Mouse (Mus musculus) right cerebral cortex, adult 18-20 months (tissue): ENCODE results near the gene Pax8.

ENCODE experiments used
- DNase-seq: peaks from one replicate; pipeline ENCODE4 v3.0.0; 2022; ENCODE audit warnings: mixed read lengths

The Pax8 gene

DNA sequence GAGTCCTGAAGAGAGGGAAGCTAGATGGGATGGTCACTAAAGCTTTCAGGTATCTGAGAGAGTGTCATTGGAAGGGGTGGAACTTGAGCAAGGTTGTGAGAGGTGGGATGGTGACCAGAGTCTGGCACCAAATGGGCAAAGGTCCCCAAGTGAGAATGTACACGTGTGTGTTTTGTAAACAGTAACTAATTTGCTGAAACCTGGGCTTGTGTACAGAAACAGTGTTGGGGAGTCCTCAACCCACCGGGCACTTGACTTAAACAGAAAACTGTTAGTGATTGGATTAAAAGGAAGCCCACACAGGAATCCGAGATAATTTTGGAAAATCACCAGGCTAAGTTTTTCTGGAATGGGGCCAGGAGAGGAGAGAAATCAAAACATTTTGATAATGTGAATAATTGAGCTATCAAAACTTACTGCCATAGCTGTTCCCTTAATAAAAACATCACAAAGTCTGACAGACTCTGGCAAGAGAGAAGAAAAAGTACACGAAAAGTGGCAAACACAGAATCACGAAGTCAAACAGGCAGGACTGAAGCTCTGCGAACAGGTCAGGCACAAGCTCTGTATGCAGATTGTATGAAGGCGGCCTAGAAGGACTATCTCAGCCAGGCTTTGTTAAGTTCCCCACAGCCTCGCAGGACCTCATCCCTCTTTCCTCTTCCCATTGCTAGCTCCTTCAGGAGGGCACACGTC, 15.1 kb downstream of the Pax8 start:
- no peak for DNase-seq

GRCm38 (mm10) chr2:24456841-24457240, 18.6 kb downstream of the Pax8 start:
- no peak for DNase-seq

DNA sequence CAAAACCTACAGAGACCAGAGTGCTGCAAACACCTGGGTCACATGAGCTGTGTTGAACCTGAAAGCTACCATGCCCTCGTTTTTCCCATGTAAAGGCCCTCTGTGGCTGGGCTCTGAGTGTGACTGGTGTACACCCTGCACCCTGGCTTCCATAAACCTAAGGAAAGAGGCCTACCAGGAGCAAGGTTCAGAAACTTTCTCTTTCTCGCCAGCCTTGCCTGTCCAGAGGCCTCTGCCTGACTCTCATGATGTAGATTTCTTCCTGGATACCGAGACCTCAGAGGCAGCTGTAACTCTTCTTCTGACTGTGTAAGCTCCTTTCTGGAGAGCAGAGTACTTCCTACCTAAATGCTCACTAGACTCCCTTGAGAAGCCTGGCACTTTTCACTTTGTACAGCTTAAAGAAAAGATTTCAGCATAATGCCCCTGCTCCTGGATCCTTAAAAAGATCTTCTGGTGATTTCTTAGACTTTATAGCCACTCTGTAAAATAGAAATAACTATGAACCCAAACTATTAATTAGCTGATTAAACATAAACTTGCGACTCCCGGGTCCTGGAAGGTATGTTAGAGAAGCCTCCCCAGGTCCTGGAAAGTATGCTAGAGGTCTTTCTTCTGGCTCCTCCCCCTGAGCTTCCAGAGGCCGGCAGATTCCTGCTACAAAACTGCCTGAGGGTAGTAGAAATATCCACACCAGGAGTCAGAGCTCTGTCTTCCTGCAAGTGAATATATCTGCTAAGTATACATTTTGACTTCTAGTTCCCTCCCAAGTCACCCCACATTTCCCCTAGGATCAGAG, 20.1 kb downstream of the Pax8 start:
- no peak for DNase-seq

GRCm38 (mm10) chr2:24454429-24455011, 20.9 kb downstream of the Pax8 start:
- DNase-seq, result no peak

GRCm38 (mm10) chr2:24453206-24453605, 22.2 kb downstream of the Pax8 start:
- no peak for DNase-seq

- DNase-seq, result no peak
Observed at GRCm38 (mm10) chr2:24449111-24449510, 26.3 kb downstream of the Pax8 start.

GRCm38 (mm10) chr2:24443256-24443790, 32.1 kb downstream of the Pax8 start:
- no peak for DNase-seq

GRCm38 (mm10) chr2:24442303-24442925, 33.0 kb downstream of the Pax8 start:
- DNase-seq, result no peak

DNA sequence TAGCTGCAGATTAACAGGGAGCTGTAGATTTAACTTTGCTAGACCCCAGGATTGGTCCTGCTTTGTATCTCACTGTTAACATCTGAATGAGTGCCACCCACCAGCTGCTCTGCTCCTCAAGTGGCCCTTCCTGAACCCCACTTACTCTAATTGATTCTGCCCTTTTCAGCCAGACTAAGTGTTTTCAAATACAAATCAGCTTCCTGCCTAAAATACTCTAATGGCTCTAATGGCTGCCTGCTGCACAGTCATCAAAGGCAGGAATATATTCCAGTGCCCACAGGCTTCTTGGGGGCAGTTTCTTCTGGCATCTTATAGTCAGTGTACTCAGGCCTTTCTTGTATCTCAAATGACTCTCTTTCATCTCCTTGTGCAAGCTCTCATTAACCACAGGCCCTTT, 33.5 kb downstream of the Pax8 start:
- DNase-seq, result no peak

DNA sequence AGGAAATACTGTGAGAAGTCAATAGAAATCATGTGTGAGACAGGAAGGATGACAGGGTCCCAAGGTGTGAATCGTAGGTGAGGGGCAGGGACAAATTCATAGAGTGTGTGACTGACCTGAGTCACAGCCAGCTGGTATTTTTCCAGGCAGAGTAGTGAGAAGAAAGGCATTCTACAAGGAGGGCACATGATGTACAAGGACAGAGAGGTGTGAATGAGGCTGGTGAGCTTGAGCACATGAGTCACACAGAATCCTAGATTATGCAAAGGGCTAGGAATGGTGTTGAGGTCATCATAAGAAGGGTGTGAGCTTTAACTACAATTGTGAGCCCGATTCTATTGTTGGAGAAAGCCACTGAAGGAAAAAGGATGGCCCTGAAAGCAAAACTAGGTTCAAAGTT, 35.3 kb downstream of the Pax8 start:
- no peak for DNase-seq

- DNase-seq, result no peak
Observed at GRCm38 (mm10) chr2:24435699-24436098, 39.7 kb downstream of the Pax8 start.

GRCm38 (mm10) chr2:24434670-24435069, 40.7 kb downstream of the Pax8 start:
- no peak for DNase-seq

- DNase-seq, result no peak
Observed at GRCm38 (mm10) chr2:24429806-24430205, 45.6 kb downstream of the Pax8 start.

DNA sequence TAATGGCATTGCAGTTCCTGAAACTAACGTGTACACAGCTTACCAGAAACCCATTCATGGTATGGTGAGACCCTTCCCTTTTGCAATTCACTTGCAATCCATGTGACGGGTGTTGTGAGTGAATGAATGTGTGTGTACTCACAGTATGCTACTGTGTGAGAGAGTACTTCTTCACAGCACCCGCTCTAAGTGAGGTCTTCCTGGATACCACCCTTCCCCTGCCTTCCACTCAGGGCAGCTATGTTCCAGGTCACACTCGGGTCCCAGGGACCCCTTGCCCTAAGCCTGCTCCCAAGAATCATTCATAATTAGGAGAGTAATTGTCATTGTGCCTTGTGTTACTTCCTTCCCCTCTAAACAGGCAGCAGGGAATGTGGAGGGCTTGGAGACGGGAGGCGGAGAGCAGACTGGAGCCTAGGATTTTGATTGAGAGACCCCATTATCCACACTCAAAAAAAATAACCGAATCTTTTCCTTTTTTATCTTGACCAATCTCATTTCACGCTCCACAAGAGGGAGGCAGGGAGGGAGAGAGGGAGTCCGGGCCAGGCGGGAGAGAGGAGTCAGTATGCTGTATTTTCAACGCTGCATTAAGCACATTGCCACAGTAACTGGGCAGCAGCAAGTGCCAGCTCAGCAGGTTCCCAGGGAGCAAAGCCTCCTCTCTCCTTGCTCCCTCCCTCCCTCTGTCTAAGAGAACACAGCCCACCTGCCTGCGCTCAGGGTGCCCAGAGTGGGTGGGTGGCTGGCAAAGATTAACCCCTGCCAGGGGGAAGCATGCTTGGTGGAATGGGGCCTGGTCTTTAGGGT, 47.3 kb downstream of the Pax8 start:
- no peak for DNase-seq

- no peak for DNase-seq
Observed at GRCm38 (mm10) chr2:24425630-24426029, 49.8 kb downstream of the Pax8 start.

- no peak for DNase-seq
Observed at GRCm38 (mm10) chr2:24422815-24423214, 52.6 kb downstream of the Pax8 start.

- DNase-seq, result no peak
Observed at GRCm38 (mm10) chr2:24421211-24421863, 54.1 kb downstream of the Pax8 start.

- DNase-seq, result no peak
Observed at GRCm38 (mm10) chr2:24417564-24417963, 57.8 kb downstream of the Pax8 start.

GRCm38 (mm10) chr2:24417106-24417505, 58.3 kb downstream of the Pax8 start:
- no peak for DNase-seq

GRCm38 (mm10) chr2:24416668-24417067, 58.7 kb downstream of the Pax8 start:
- no peak for DNase-seq

GRCm38 (mm10) chr2:24413677-24414076, 61.7 kb downstream of the Pax8 start:
- DNase-seq, result no peak

DNA sequence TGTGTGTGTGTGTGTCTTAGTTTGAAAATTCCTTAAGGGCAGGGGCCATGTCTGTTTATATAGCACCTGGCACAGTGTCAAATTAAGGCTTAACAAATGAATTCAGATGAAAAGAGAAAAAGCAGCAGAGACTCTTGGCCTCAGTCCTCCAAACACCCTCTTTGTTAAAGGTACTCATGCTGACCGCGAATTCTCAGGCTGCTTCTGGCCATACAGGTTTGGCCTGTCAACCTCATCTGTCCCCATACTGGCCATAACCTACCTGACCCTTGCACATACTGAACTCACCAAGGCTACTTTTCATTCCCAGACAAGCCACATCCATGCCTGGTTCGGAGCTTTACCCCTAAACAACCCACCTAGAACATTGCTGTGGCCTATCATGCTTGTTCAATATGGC, 62.2 kb downstream of the Pax8 start:
- no peak for DNase-seq
